Mouse (Mus musculus): ENCODE measurements around the gene Ifi209. TPM values are rescaled to one million over a fixed set of nuclear protein-coding genes. Genes with fewer than 3 reads are reported as not detected.

Ifi209 gene
- polyA plus RNA-seq (2014; fragmentation: Illumina TruSeq; extraction: RNeasy Lipid Tissue Mini Kit (QIAGEN cat#74804); ENCODE audit: low replicate concordance): 16.7 TPM

DNA sequence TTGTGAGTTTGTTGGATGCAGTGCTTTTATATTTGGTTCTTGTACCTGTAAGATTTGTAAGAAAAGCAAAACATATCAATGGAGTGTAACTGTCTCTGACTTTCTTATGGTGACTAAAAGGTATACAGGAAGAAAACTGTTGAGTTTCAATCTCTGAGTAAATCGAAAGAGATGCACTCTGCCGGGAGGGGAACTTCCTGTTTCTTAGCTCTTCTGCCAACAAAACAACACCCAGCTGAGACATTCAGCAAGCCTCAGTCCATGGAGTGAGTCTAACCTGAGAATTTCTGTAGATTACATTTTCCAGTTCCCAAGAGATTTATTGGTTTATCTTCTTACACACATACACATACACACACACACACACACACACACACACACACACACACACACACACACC, at the start of gene Ifi209:
Gene Ifi209 (plus strand): TSS at position 296 of the 400 bp plus-strand sequence.

DNA sequence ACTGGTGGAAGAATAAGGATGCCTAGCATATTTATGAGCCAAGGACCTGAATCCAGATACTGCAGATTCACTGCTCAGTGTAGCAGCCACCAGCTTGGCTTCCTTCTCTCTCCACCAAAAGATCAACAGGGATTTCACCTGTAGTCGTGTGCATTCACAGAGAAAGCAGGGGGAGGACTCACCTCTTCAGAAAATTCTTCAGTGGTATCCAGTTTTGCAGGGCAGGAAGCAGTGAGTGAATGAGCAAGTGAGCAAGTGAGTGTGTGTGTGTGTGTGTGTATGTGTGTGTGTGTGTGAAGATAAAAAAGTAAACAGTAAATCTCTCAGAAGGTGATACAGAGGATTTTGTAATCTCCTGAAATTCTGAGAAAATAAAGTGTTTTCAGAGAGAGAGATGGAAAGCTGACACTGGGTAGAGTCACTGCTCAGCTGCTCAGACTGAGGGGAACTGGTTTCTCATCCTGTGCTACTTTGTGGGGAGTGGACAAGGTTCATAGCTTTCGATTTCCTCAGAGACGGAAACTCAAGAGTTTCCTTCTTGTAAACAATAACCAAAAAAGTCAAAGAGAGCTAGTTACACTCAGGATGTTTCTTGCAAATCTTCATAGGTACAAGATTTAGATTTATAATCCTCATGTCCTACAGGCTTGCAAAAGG, 31.8 kb upstream of the Ifi209 start, which contains the start of gene Ifi213:
Gene Ifi213 (minus strand): TSS at position 437 of the 657 bp plus-strand sequence.

DNA sequence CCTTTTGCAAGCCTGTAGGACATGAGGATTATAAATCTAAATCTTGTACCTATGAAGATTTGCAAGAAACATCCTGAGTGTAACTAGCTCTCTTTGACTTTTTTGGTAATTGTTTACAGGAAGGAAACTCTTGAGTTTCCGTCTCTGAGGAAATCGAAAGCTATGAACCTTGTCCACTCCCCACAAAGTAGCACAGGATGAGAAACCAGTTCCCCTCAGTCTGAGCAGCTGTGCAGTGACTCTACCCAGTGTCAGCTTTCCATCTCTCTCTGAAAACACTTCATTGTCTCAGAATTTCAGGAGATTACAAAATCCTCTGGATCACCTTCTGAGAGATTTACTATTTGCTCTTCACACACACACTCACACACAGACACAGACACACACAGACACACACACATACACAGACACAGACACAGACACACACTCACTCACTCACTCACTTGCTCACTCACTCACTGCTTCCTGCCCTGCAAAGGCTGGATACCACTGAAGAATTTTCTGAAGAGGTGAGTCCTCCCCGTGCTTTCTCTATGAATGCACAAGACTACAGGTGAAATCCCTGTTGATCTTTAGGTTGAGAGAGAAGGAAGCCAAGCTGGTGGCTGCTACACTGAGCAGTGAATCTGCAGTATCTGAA, 42.9 kb downstream of the Ifi209 start, which contains the start of gene Ifi208:
Gene Ifi208 (plus strand): TSS at position 218 of the 640 bp plus-strand sequence.

Other genes with a start within 250 kb of the Ifi209 start
- gene Ifi206, start 139.9 kb upstream of the Ifi209 start, polyA plus RNA-seq (2014; fragmentation: Illumina TruSeq; extraction: RNeasy Lipid Tissue Mini Kit (QIAGEN cat#74804); ENCODE audit: low replicate concordance): 4.5 TPM
- gene Ifi214, start 95.0 kb upstream of the Ifi209 start, polyA plus RNA-seq (2014; fragmentation: Illumina TruSeq; extraction: RNeasy Lipid Tissue Mini Kit (QIAGEN cat#74804); ENCODE audit: low replicate concordance): 1.4 TPM
- gene Ifi213, start 31.6 kb upstream of the Ifi209 start, polyA plus RNA-seq (2014; fragmentation: Illumina TruSeq; extraction: RNeasy Lipid Tissue Mini Kit (QIAGEN cat#74804); ENCODE audit: low replicate concordance): 15.8 TPM
- 2.9 TPM for gene Ifi208, start 42.8 kb downstream of the Ifi209 start, polyA plus RNA-seq (2014; fragmentation: Illumina TruSeq; extraction: RNeasy Lipid Tissue Mini Kit (QIAGEN cat#74804); ENCODE audit: low replicate concordance)
- 11.9 TPM for gene Ifi207, start 110.8 kb downstream of the Ifi209 start, polyA plus RNA-seq (2014; fragmentation: Illumina TruSeq; extraction: RNeasy Lipid Tissue Mini Kit (QIAGEN cat#74804); ENCODE audit: low replicate concordance)
- gene Ifi204, start 136.0 kb downstream of the Ifi209 start, polyA plus RNA-seq (2014; fragmentation: Illumina TruSeq; extraction: RNeasy Lipid Tissue Mini Kit (QIAGEN cat#74804); ENCODE audit: low replicate concordance): 19.2 TPM

All from small intestine, adult 10 weeks (tissue).